ENCODE assay signal across 8 mouse cellular contexts in genomic region chr8:109853423-109853822, GRCm38 (mm10). TPM values are rescaled to one million over a fixed set of nuclear protein-coding genes. Genes with fewer than 3 reads are reported as not detected.
DNase-seq lines count a peak whose midpoint lies in the region; ATAC-seq and TF ChIP-seq lines count a peak whose summit lies in the region.

No protein-coding gene starts in this region.

- peaks cover 50% of the 10 kb centered on the region for H3K36me3 ChIP-seq in ES-Bruce4 (ENCODE audit: control insufficient read depth, insufficient read depth, low read length, poor library complexity, severe bottlenecking)
- H3K36me3 ChIP-seq in kidney, postnatal 0 days (ENCODE audit: insufficient read depth, low read length): peaks cover 42% of the 10 kb centered on the region
- H3K36me3 ChIP-seq in liver, embryonic 15.5 days (replicated peaks): peaks cover 82% of the 10 kb centered on the region

- H3K27me3 ChIP-seq in ES-Bruce4 (ENCODE audit: control insufficient read depth, insufficient read depth, low read length, poor library complexity, severe bottlenecking): no peaks in the 10 kb centered on the region
- no peaks in the 10 kb centered on the region for H3K27me3 ChIP-seq in kidney, postnatal 0 days (ENCODE audit: insufficient read depth, low read length)
- no peaks in the 10 kb centered on the region for H3K27me3 ChIP-seq in liver, embryonic 15.5 days

- DNase-seq in B cell, adult 2 months: peak; percentile 79 to 82
- peak; percentile 84 for DNase-seq in c-Kit-positive CD71-positive TER-119-positive erythroid progenitor cells, embryonic 14.5 days (ENCODE audit: low spot score)
- DNase-seq in forelimb bud, embryonic 11.5 days (ENCODE audit: low read depth, low spot score): peak; percentile 76
- peak; percentile 83 for DNase-seq in kidney, postnatal 0 days (ENCODE audit: low spot score)
- DNase-seq in right cerebral cortex, adult 2 months (ENCODE audit: low spot score in 2 of 2): peak; percentile 73 to 82
- DNase-seq in yolk sac, embryonic 10.5 days (ENCODE audit: low spot score): peak; percentile 26

- no peak overlapping the region for H3K9ac ChIP-seq in ES-Bruce4 (ENCODE audit: low read depth, poor library complexity, severe bottlenecking)
- no peak overlapping the region for H3K9ac ChIP-seq in kidney, postnatal 0 days (ENCODE audit: low read depth, low read length)
- H3K9ac ChIP-seq in liver, embryonic 15.5 days: no peak overlapping the region

- H3K4me3 ChIP-seq in ES-Bruce4 (ENCODE audit: low read depth, low read length): no peak overlapping the region
- H3K4me3 ChIP-seq in kidney, postnatal 0 days (replicated peaks; ENCODE audit: low read depth, low read length): no peak overlapping the region
- H3K4me3 ChIP-seq in liver, embryonic 15.5 days (replicated peaks): no peak overlapping the region

- TF ChIP-seq POLR2A in ES-Bruce4 (IDR thresholded peaks at IDR 0.05; ENCODE audit: insufficient read depth, low read length): no peak

- no peak for ATAC-seq in kidney, postnatal 0 days (replicated peaks; ENCODE audit: low FRiP score, low read depth)
- peak; percentile 65; the same call in 1 of the 2 replicates for ATAC-seq in liver, embryonic 15.5 days (ENCODE audit: insufficient read depth)

- TF ChIP-seq EP300 in ES-Bruce4 (IDR thresholded peaks at IDR 0.05; ENCODE audit: insufficient read depth, low read depth, low read length): no peak

- no peaks in the 10 kb centered on the region for H3K4me1 ChIP-seq in ES-Bruce4 (ENCODE audit: control insufficient read depth, insufficient read depth, low read length)
- H3K4me1 ChIP-seq in kidney, postnatal 0 days (replicated peaks; ENCODE audit: insufficient read depth, low read length): no peaks in the 10 kb centered on the region
- peaks cover 3% of the 10 kb centered on the region for H3K4me1 ChIP-seq in liver, embryonic 15.5 days (replicated peaks)

- no peaks in the 10 kb centered on the region for H3K9me3 ChIP-seq in ES-Bruce4 (replicated peaks; ENCODE audit: control insufficient read depth, insufficient read depth, low read length, poor library complexity, severe bottlenecking)
- no peaks in the 10 kb centered on the region for H3K9me3 ChIP-seq in kidney, postnatal 0 days (replicated peaks; ENCODE audit: low read length)
- no peaks in the 10 kb centered on the region for H3K9me3 ChIP-seq in liver, embryonic 15.5 days (replicated peaks)

- H3K27ac ChIP-seq in ES-Bruce4 (ENCODE audit: insufficient read depth, low read length): no peak overlapping the region
- H3K27ac ChIP-seq in kidney, postnatal 0 days: no peak overlapping the region
- no peak overlapping the region for H3K27ac ChIP-seq in liver, embryonic 15.5 days (replicated peaks)

- peak; percentile 67 for TF ChIP-seq CTCF in ES-Bruce4 (IDR thresholded peaks at IDR 0.05; ENCODE audit: low read depth, low read length)
- TF ChIP-seq CTCF in kidney, postnatal 0 days (IDR thresholded peaks at IDR 0.05; ENCODE audit: low read depth): peak; percentile 89

- H3K4me2 ChIP-seq in kidney, postnatal 0 days (ENCODE audit: low read length): no peak overlapping the region
- no peak overlapping the region for H3K4me2 ChIP-seq in liver, embryonic 15.5 days

- WGBS in kidney, postnatal 0 days: 44% methylated on average over 6 of the region's 6 CpGs
- 31% methylated on average over 6 of the region's 6 CpGs for WGBS in liver, embryonic 15.5 days (ENCODE audit: insufficient replicate concordance)

RNA-seq across cellular contexts. Expression of gene Phlpp2, which starts 14.9 kb away (rescaled TPM):
- 8.6 and 10.2 TPM in 2 replicates for polyA plus RNA-seq in ES-Bruce4 (2011; ENCODE audit: insufficient read depth, insufficient read length, low read depth, missing spikeins)
- 1.6 and 1.8 TPM in 2 replicates for polyA plus RNA-seq in kidney, postnatal 0 days (2015; fragmentation: Nextera tagmentation; extraction: Ambion mirVana)
- 3.2 and 3.7 TPM in 2 replicates for polyA plus RNA-seq in liver, embryonic 15.5 days (2015; fragmentation: Nextera tagmentation; extraction: Ambion mirVana)

Comparison
In these comparisons a context has a peak if more than half of its experiments do, and no peak if none do; other contexts are left out.
1. DNase-seq: peak in every context shown above with its lines; median percentile 84 in c-Kit-positive CD71-positive TER-119-positive erythroid progenitor cells, embryonic 14.5 days; 83 in kidney, postnatal 0 days; 80 in B cell, adult 2 months; 78 in right cerebral cortex, adult 2 months; 76 in forelimb bud, embryonic 11.5 days; 26 in yolk sac, embryonic 10.5 days.